Mouse (Mus musculus) liver, postnatal 0 days (tissue): ENCODE results near the gene Chst11.

Experiments used
- CTCF ChIP-seq: sonication (generic); IDR thresholded peaks from 2 replicates; pipeline ENCODE4 v1.5.1; 2016; ENCODE audit warnings: antibody characterized with exemption, low read depth
- EP300 ChIP-seq: IDR thresholded peaks from 2 replicates; pipeline ENCODE4 v1.6.1; 2016; ENCODE audit warnings: antibody characterized with exemption, low read depth, mild to moderate bottlenecking

DNA sequence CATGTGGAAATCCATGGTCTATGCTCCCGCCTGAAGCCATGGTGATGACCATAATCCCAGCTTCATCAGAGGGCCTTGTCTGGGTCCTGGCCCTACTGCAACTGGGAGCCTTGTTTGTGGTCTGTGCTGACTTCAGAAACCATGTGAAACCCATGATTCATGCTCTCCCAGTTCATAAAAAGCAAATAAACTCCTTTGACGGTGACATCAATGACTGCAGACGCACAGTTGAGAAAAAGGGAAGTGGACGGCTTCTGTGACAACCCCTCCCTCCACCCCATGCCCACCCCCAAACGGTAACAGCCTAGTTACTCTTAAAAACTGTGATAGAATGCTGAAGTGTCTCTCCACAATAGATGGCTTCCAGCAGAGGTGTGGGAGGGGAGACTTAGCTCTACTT lies 230.3 kb downstream of the Chst11 start:
- TF ChIP-seq EP300 = no peak
- TF ChIP-seq CTCF = no peak
